Mouse (Mus musculus): ENCODE data around the gene Trappc3. TPM values are rescaled to one million over a fixed set of nuclear protein-coding genes. Genes with fewer than 3 reads are reported as not detected.

Gene Trappc3
- polyA plus RNA-seq, 1 experiment from 2014 or later, result 119 TPM

DNA sequence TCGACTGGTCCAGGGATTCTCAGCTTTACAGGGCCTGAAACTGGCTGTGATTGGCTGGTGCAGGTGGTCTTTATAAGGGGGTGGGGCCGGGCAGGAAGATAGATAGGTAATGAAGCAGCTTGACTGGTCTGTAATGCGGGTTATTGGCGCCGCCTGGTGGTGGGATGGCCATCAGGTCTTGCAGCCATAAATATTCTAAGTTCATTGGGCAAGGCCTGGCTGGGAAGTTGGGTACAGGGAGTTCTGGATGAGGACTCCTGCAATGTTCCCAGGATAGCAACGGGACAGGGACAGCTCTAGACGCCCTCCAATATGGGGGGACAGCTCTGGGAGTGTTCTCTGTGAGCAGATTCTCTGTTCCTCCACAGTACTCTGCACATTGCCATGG, 47.8 kb downstream of the Trappc3 start:
- peak overlapping the region; percentile 0; the same call in 1 of the 2 replicates for H3K4me3 ChIP-seq
- H3K4me1 ChIP-seq, result no peaks in the 10 kb centered on the region
- no peaks in the 10 kb centered on the region; the same call in 1 of the 2 replicates for H3K36me3 ChIP-seq
- WGBS, result 2% methylated on average over 7 of the region's 7 CpGs
- no peak overlapping the region for H3K9ac ChIP-seq
- ATAC-seq (ENCODE audit: low FRiP score, low read depth), result peak; percentile 85
- peak overlapping the region; percentile 47 for H3K4me2 ChIP-seq (replicated peaks)
- no peak overlapping the region for H3K27ac ChIP-seq
- peaks cover 6% of the 10 kb centered on the region for H3K9me3 ChIP-seq
- H3K27me3 ChIP-seq (replicated peaks), result no peaks in the 10 kb centered on the region

DNA sequence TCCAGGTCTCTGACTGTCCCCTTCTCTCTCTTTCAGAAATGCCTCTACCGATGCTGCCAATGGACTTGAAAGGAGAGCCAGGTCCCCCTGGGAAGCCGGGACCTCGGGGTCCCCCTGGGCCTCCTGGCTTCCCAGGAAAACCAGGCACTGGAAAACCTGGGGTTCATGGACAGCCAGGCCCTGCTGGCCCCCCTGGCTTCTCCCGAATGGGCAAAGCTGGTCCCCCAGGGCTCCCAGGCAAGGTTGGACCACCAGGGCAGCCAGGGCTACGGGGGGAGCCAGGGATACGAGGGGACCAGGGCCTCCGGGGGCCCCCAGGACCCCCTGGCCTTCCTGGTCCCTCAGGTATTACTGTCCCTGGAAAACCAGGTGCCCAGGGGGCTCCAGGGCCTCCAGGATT, 48.2 kb downstream of the Trappc3 start:
- Histone ChIP-seq H3K27ac (no peak overlapping the region), H3K4me3 (no peak overlapping the region), H3K4me1 (no peaks in the 10 kb centered on the region), H3K9ac (no peak overlapping the region), H3K9me3 (peaks cover 6% of the 10 kb centered on the region), H3K27me3 (replicated peaks) (no peaks in the 10 kb centered on the region), H3K36me3 (peaks cover 2% of the 10 kb centered on the region; the same call in 1 of the 2 replicates), H3K4me2 (replicated peaks) (no peak overlapping the region)
- 80% methylated on average over 7 of the region's 7 CpGs for WGBS
- no peak for ATAC-seq (ENCODE audit: low FRiP score, low read depth)

DNA sequence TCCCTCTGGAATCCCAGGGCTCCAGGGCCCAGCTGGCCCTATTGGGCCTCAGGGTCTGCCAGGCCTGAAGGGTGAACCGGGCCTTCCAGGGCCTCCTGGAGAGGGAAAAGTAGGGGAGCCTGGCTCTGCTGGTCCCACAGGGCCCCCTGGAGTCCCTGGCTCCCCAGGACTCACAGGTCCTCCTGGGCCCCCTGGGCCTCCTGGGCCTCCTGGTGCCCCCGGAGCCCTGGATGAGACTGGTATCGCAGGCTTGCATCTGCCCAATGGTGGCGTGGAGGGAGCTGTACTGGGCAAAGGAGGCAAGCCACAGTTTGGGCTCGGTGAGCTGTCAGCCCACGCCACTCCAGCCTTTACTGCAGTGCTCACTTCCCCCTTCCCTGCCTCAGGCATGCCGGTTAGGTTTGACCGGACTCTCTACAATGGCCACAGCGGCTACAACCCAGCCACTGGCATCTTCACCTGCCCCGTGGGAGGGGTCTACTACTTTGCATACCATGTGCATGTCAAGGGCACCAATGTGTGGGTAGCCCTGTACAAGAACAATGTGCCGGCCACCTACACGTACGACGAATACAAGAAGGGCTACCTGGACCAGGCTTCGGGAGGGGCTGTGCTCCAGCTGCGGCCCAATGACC, 49.6 kb downstream of the Trappc3 start:
- no peak for ATAC-seq (ENCODE audit: low FRiP score, low read depth)
- no peak overlapping the region for H3K9ac ChIP-seq
- peaks cover 16% of the 10 kb centered on the region for H3K36me3 ChIP-seq
- 90% methylated on average over 16 of the region's 16 CpGs for WGBS
- no peaks in the 10 kb centered on the region for H3K27me3 ChIP-seq (replicated peaks)
- H3K4me3 ChIP-seq, result no peak overlapping the region
- no peak overlapping the region for H3K27ac ChIP-seq
- no peaks in the 10 kb centered on the region for H3K4me1 ChIP-seq
- no peaks in the 10 kb centered on the region for H3K9me3 ChIP-seq
- H3K4me2 ChIP-seq (replicated peaks), result no peak overlapping the region

- Histone ChIP-seq H3K27ac (no peak overlapping the region), H3K9me3 (no peaks in the 10 kb centered on the region), H3K27me3 (replicated peaks) (no peaks in the 10 kb centered on the region), H3K4me2 (replicated peaks) (no peak overlapping the region), H3K4me3 (no peak overlapping the region), H3K4me1 (no peaks in the 10 kb centered on the region), H3K36me3 (peaks cover 31% of the 10 kb centered on the region), H3K9ac (no peak overlapping the region)
- no peak for ATAC-seq (ENCODE audit: low FRiP score, low read depth)
- WGBS, result 28% methylated on average over 5 of the region's 5 CpGs
Measured at GRCm38 (mm10) chr4:126313202-126313601, 51.1 kb downstream of the Trappc3 start.

DNA sequence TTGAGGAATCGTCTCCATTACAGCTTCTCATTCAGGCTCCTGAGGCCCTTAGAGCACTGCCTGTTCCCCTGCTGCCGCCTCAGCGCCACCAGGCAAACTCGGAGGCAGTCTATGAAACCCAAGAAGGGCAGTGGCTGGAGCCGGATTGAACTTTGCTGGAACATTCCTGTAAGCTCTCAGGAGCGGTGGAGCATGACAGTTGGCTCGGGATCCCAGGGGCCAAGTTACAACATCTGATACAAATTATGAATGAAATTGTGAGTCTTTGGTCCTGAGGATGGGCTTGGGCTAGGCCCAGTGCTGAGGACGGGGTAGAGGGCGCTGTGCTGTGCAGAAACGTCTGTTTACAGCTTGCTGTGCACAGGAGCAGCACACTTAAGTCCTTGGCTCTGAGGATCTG, 52.3 kb downstream of the Trappc3 start:
- H3K4me3 ChIP-seq, result no peak overlapping the region
- H3K27me3 ChIP-seq (replicated peaks), result no peaks in the 10 kb centered on the region
- no peak overlapping the region for H3K27ac ChIP-seq
- no peak overlapping the region for H3K9ac ChIP-seq
- no peak overlapping the region for H3K4me2 ChIP-seq (replicated peaks)
- H3K4me1 ChIP-seq, result no peaks in the 10 kb centered on the region
- H3K9me3 ChIP-seq, result no peaks in the 10 kb centered on the region
- no peak for ATAC-seq (ENCODE audit: low FRiP score, low read depth)
- peaks cover 36% of the 10 kb centered on the region for H3K36me3 ChIP-seq
- 59% methylated on average over 10 of the region's 10 CpGs for WGBS

- 43% methylated on average over 5 of the region's 5 CpGs for WGBS
- no peaks in the 10 kb centered on the region for H3K9me3 ChIP-seq
- peaks cover 7% of the 10 kb centered on the region for H3K4me1 ChIP-seq
- no peak overlapping the region for H3K4me3 ChIP-seq
- no peak overlapping the region for H3K9ac ChIP-seq
- no peak overlapping the region for H3K4me2 ChIP-seq (replicated peaks)
- ATAC-seq (ENCODE audit: low FRiP score, low read depth), result no peak
- H3K27ac ChIP-seq, result no peak overlapping the region
- H3K36me3 ChIP-seq, result peaks cover 38% of the 10 kb centered on the region
- no peaks in the 10 kb centered on the region for H3K27me3 ChIP-seq (replicated peaks)
Measured at GRCm38 (mm10) chr4:126315931-126316330, 53.8 kb downstream of the Trappc3 start.

GRCm38 (mm10) chr4:126316443-126317040, 54.4 kb downstream of the Trappc3 start:
- no peak overlapping the region for H3K4me3 ChIP-seq
- no peak for ATAC-seq (ENCODE audit: low FRiP score, low read depth)
- no peak overlapping the region for H3K27ac ChIP-seq
- no peaks in the 10 kb centered on the region for H3K9me3 ChIP-seq
- peaks cover 38% of the 10 kb centered on the region for H3K36me3 ChIP-seq
- no peak overlapping the region for H3K9ac ChIP-seq
- H3K27me3 ChIP-seq (replicated peaks), result no peaks in the 10 kb centered on the region
- 94% methylated on average over 13 of the region's 13 CpGs for WGBS
- no peak overlapping the region for H3K4me2 ChIP-seq (replicated peaks)
- H3K4me1 ChIP-seq, result peaks cover 8% of the 10 kb centered on the region

- Histone ChIP-seq H3K9ac (no peak overlapping the region), H3K36me3 (peaks cover 38% of the 10 kb centered on the region), H3K27me3 (replicated peaks) (peaks cover 11% of the 10 kb centered on the region), H3K4me2 (replicated peaks) (no peak overlapping the region), H3K4me1 (peaks cover 11% of the 10 kb centered on the region), H3K27ac (no peak overlapping the region), H3K9me3 (no peaks in the 10 kb centered on the region), H3K4me3 (no peak overlapping the region)
- WGBS, result 91% methylated on average over 6 of the region's 6 CpGs
- no peak for ATAC-seq (ENCODE audit: low FRiP score, low read depth)
Measured at GRCm38 (mm10) chr4:126319806-126320205, 57.7 kb downstream of the Trappc3 start.

DNA sequence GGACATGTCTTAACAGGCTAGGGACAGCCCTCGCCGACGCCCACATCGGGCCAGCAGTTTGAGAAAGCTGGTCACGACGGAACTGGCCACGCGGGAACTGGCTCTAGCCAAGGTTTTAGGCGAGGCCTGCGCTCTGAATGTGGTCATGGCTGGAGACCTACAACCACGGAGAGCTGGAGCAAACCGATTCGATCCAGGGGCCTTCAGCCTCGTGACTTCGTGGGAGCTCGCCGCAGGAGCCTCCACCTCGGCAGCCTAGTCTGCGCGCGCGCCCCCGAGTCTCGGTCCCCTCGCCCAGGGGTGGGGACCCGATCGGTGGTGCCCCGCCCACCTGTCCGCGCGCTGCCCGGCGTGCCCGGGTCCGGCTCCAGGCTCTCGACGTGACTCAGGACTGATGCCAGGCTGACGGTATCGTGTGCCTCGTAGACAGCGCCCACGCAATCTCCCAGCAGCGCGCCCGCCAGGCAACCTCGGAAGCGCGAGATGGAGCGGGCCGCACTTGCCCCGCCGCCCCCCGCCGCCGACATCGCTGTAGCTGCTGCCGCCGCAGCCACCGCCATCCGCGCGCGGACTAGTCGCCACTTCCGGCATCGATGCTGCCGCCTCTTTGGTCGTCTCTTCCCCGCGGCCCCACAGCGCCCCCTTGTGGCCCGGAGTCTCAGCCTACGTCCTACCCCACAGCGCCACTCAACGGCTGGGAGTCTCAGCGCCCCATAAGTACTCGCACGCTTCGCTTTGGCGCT, 59.2 kb downstream of the Trappc3 start, which contains the start of gene Adprhl2:
Gene Adprhl2 (minus strand): TSS at position 593 of the 743 bp plus-strand sequence.
- Histone ChIP-seq H3K9ac (peak within 1 kb of the TSS; percentile 78), H3K4me1 (peaks cover 11% of the 10 kb centered on the region), H3K4me3 (peak within 1 kb of the TSS; percentile 81), H3K27me3 (replicated peaks) (peaks cover 23% of the 10 kb centered on the region), H3K4me2 (replicated peaks) (peak within 1 kb of the TSS; percentile 93), H3K27ac (no peak within 1 kb of the TSS), H3K9me3 (no peaks in the 10 kb centered on the region), H3K36me3 (peaks cover 26% of the 10 kb centered on the region)
- 1% methylated on average over 80 of the region's 80 CpGs for WGBS
- peak; percentile 77 for ATAC-seq (ENCODE audit: low FRiP score, low read depth)

DNA sequence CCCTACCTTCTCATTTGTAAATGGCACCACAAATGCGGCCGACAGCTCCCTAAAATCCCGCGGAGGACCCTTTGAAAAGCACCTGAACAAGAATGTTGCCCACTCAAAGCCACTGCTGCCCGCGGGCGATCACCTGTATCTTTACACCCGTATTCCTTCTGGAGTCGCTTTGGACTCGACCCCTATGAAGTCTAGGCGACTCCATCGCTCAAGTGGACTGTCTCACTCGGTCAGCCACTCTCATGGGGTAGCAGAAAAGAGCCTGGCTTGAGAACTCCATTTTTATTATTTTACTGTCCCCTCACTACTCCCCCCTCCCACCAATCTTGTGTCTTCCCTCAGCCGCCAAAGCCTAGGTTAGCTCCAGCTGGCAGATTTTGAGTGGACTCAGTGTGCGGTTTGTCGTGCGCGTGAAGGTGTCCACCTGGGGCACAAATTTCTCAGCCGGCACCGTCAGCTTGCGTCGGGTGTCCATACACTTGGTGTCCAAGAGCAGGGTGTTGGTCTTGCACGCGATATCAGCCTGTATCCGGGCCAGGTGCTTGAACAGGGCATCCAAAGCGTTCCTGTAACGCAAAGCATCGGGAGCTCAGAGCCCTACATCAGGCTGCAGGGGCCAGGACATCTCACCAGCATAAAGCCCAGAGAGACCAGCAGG, 59.9 kb downstream of the Trappc3 start:
- peak; percentile 55 for ATAC-seq (ENCODE audit: low FRiP score, low read depth)
- Histone ChIP-seq H3K4me1 (peaks cover 11% of the 10 kb centered on the region), H3K9me3 (no peaks in the 10 kb centered on the region), H3K4me3 (peak overlapping the region; percentile 81), H3K4me2 (replicated peaks) (peak overlapping the region; percentile 93), H3K27ac (no peak overlapping the region), H3K9ac (no peak overlapping the region), H3K36me3 (peaks cover 19% of the 10 kb centered on the region), H3K27me3 (replicated peaks) (peaks cover 23% of the 10 kb centered on the region)
- 54% methylated on average over 28 of the region's 28 CpGs for WGBS

DNA sequence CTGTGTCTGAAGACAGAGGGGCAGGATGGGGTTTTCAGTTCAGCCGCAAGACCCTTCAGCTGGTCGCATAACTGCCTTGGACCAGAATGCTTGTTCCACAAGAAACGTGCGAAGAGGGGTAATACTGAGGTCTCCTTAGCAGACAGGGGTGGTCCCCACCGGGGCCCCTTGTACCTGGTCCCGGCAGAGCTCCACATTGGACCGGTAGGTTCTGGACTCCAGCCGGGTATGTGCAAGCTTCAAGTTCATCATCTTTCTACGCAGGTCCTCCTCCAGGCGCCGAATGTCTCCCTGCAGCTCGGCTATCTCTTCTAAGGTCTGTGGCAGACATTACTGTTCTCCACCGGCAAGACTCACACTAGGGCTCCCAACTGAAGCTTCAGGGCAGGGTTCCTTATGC, 60.5 kb downstream of the Trappc3 start:
- peaks cover 11% of the 10 kb centered on the region for H3K4me1 ChIP-seq
- ATAC-seq (ENCODE audit: low FRiP score, low read depth), result no peak
- no peaks in the 10 kb centered on the region for H3K9me3 ChIP-seq
- peaks cover 13% of the 10 kb centered on the region for H3K36me3 ChIP-seq
- H3K27me3 ChIP-seq (replicated peaks), result peaks cover 23% of the 10 kb centered on the region
- no peak overlapping the region for H3K9ac ChIP-seq
- WGBS, result 94% methylated on average over 13 of the region's 13 CpGs
- no peak overlapping the region for H3K27ac ChIP-seq
- H3K4me2 ChIP-seq (replicated peaks), result no peak overlapping the region
- H3K4me3 ChIP-seq, result no peak overlapping the region

DNA sequence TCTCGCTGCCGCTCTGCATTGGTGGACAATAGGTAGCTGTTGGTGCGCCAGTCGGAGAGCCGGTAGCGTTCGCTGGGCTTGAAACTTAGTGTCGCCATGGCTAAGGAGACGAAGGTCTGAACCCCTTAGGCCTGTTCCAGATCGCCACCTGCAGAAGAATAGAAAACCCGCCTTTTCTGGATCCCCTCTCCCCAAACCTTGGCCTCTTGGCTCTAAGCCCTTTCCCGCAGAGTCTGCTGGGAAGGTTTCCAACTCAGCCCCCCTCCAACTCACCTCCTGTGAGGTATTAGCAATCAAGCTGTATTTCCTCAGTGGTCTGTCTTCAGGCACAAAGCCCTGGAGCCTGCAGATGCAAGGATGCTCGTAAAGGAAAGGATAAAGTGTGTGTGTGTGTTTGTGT, 62.7 kb downstream of the Trappc3 start:
- Histone ChIP-seq H3K4me3 (no peak overlapping the region), H3K27me3 (replicated peaks) (peaks cover 23% of the 10 kb centered on the region), H3K9me3 (no peaks in the 10 kb centered on the region), H3K27ac (no peak overlapping the region), H3K4me1 (peaks cover 11% of the 10 kb centered on the region), H3K36me3 (0 out of 2 replicates have a peak, but pooled peaks cover under 1% of the 10 kb centered on the region), H3K9ac (no peak overlapping the region), H3K4me2 (replicated peaks) (no peak overlapping the region)
- 28% methylated on average over 13 of the region's 13 CpGs for WGBS
- ATAC-seq (ENCODE audit: low FRiP score, low read depth), result no peak

Data from neural tube, embryonic 12.5 days (tissue).